Mouse (Mus musculus): Measurements from ENCODE around the gene Ifi205. TPM values are rescaled to one million over a fixed set of nuclear protein-coding genes. Genes with fewer than 3 reads are reported as not detected.

The Ifi205 gene
- not detected for polyA plus RNA-seq (2017; shearing (Covaris generic))

GRCm38 (mm10) chr1:174031698-174032097 is at the start of gene Ifi205:
TSS of gene Ifi205 (minus strand) at chr1:174031810.

GRCm38 (mm10) chr1:174066305-174066704 is 34.7 kb upstream of the Ifi205 start, which contains the start of gene Olfr430:
TSS of gene Olfr430 (plus strand) at chr1:174066605.

GRCm38 (mm10) chr1:174048893-174049292 is 17.3 kb upstream of the Ifi205 start, which contains the start of gene Olfr432:
TSS of gene Olfr432 (plus strand) at chr1:174049205.

GRCm38 (mm10) chr1:174040523-174041177 is 9.0 kb upstream of the Ifi205 start, which contains the start of gene Olfr433:
TSS of gene Olfr433 (plus strand) at chr1:174040705.

GRCm38 (mm10) chr1:173982694-173983305 is 48.8 kb downstream of the Ifi205 start, which contains the start of gene Ifi202b:
TSS of gene Ifi202b (minus strand) at chr1:173982744.

Other genes with a start within 250 kb of the Ifi205 start
- 19.8 TPM for gene Ifi211, start 118.8 kb downstream of the Ifi205 start, polyA plus RNA-seq (2017; shearing (Covaris generic))
- gene Mndal, start 89.3 kb downstream of the Ifi205 start, polyA plus RNA-seq (2017; shearing (Covaris generic)) = 467 TPM
- gene Ifi203, start 89.1 kb downstream of the Ifi205 start, polyA plus RNA-seq (2017; shearing (Covaris generic)) = 263 TPM
- gene Ifi202b, start 49.1 kb downstream of the Ifi205 start, polyA plus RNA-seq (2017; shearing (Covaris generic)) = 0.22 TPM
- gene Olfr433, start 8.9 kb upstream of the Ifi205 start, polyA plus RNA-seq (2017; shearing (Covaris generic)) = not detected
- 0.54 TPM for gene Olfr432, start 17.4 kb upstream of the Ifi205 start, polyA plus RNA-seq (2017; shearing (Covaris generic))
- gene Olfr430, start 34.8 kb upstream of the Ifi205 start, polyA plus RNA-seq (2017; shearing (Covaris generic)) = not detected
- not detected for gene Olfr429, start 52.5 kb upstream of the Ifi205 start, polyA plus RNA-seq (2017; shearing (Covaris generic))
- gene Olfr427, start 65.1 kb upstream of the Ifi205 start, polyA plus RNA-seq (2017; shearing (Covaris generic)) = not detected
- not detected for gene Olfr231, start 89.4 kb upstream of the Ifi205 start, polyA plus RNA-seq (2017; shearing (Covaris generic))
- gene Olfr424, start 99.7 kb upstream of the Ifi205 start, polyA plus RNA-seq (2017; shearing (Covaris generic)) = not detected
- 0.24 TPM for gene Olfr420, start 123.8 kb upstream of the Ifi205 start, polyA plus RNA-seq (2017; shearing (Covaris generic))
- gene Spta1, start 141.0 kb upstream of the Ifi205 start, polyA plus RNA-seq (2017; shearing (Covaris generic)) = 0.05 TPM
- not detected for gene Olfr419, start 220.3 kb upstream of the Ifi205 start, polyA plus RNA-seq (2017; shearing (Covaris generic))